Mouse (Mus musculus) intestine, embryonic 14.5 days (tissue): ENCODE measurements around the gene Slc12a4. TPM values are rescaled to one million over a fixed set of nuclear protein-coding genes. Genes with fewer than 3 reads are reported as not detected.

Experiments
- ATAC-seq: fragments of 200-750 bp; cut with Nextera tagmentation; replicated peaks from 2 replicates; pipeline ENCODE4 v1.8.0; 2017; ENCODE audit warnings: low read depth, moderate number of reproducible peaks, moderate TSS enrichment, moderate library complexity; ENCODE audit not compliant: low FRiP score, low TSS enrichment
- DNase-seq: peaks from one replicate; pipeline ENCODE4 v3.0.0-alpha.2; 2018; ENCODE audit warnings: low spot score
- H3K27ac ChIP-seq: fragments of 300-500 bp; sonication (generic); 2 replicates; pipeline ENCODE4 v1.5.1; 2014; ENCODE audit warnings: low read depth, mild to moderate bottlenecking, control low read depth
- H3K27me3 ChIP-seq: fragments of 300-500 bp; sonication (generic); replicated peaks from 2 replicates; pipeline ENCODE4 v1.6.1; 2014; ENCODE audit warnings: low read length, control low read depth; ENCODE audit not compliant: control insufficient read depth, insufficient read depth
- H3K36me3 ChIP-seq: fragments of 300-500 bp; sonication (generic); 2 replicates; pipeline ENCODE4 v1.6.1; 2014; ENCODE audit warnings: low read length, control low read depth; ENCODE audit not compliant: control insufficient read depth, insufficient read depth
- H3K4me1 ChIP-seq: fragments of 300-500 bp; sonication (generic); replicated peaks from 2 replicates; pipeline ENCODE4 v1.6.1; 2014; ENCODE audit warnings: low read length, control low read depth, mixed read lengths; ENCODE audit not compliant: control insufficient read depth, insufficient read depth
- H3K4me2 ChIP-seq: fragments of 300-500 bp; sonication (generic); 2 replicates; pipeline ENCODE4 v1.6.1; 2014; ENCODE audit warnings: low read length
- H3K4me3 ChIP-seq: fragments of 300-500 bp; sonication (generic); 2 replicates; pipeline ENCODE4 v1.5.1; 2014; ENCODE audit warnings: low read depth, low read length, control low read depth, mixed read lengths
- H3K9ac ChIP-seq: fragments of 300-500 bp; sonication (generic); 2 replicates; pipeline ENCODE4 v1.6.1; 2014; ENCODE audit warnings: mild to moderate bottlenecking, low read length
- H3K9me3 ChIP-seq: fragments of 300-500 bp; sonication (generic); 2 replicates; pipeline ENCODE4 v1.6.1; 2016; ENCODE audit warnings: low read length, control low read depth; ENCODE audit not compliant: control insufficient read depth
- WGBS: fragments of 180-500 bp; shearing (Covaris S2); extraction: QIAGEN DNeasy Blood & Tissue Kit; methylation state at CpG from one replicate; pipeline ENCODE4 v1.1.7; 2014; 5-methylcytosine and 5-hydroxymethylcytosine counted together
- polyA plus RNA-seq: library from polyadenylated mRNA; unstranded; fragments of >200 nt; fragmentation: Nextera tagmentation; extraction: Ambion mirVana; gene quantifications from 2 replicates; pipeline ENCODE4 v1.2.1, GENCODE M21; 2014

Slc12a4 gene
- polyA plus RNA-seq, 1 experiment from 2014 or later: 27.8 TPM

DNA sequence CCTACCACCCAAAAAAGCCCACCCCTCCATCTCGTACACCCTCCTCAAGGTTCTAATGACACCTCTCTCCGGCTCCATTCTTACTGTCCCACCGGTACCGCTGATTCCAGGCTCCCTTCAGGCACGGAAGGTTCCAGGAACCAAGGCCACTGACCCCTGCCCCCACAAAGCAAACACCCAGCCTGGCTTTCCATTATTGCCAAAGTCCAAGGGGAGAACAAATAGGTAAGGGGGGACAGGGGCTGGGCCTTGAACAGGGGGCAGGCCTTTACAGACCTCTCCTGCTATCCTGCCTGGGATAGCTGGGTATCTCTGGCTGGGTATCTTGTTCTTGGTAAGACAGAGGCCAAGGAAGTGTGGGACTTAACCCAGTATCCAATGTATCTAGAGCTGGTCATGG, 23.4 kb downstream of the Slc12a4 start:
- Histone ChIP-seq H3K9ac (no peak overlapping the region), H3K4me1 (0 out of 2 replicates have a peak, but pooled peaks cover 5% of the 10 kb centered on the region), H3K27me3 (no peaks in the 10 kb centered on the region), H3K4me3 (no peak overlapping the region), H3K4me2 (no peak overlapping the region), H3K9me3 (no peaks in the 10 kb centered on the region), H3K36me3 (peaks cover 56% of the 10 kb centered on the region), H3K27ac (no peak overlapping the region)
- DNase-seq (no peak), ATAC-seq (no peak)
- WGBS: 92% methylated on average over 5 of the region's 5 CpGs

- no peak for ATAC-seq
- no peak overlapping the region for H3K4me2 ChIP-seq
- WGBS: 96% methylated on average over 11 of the region's 11 CpGs
- no peak overlapping the region for H3K9ac ChIP-seq
- no peaks in the 10 kb centered on the region for H3K9me3 ChIP-seq
- 0 out of 2 replicates have a peak, but pooled peaks cover 5% of the 10 kb centered on the region for H3K4me1 ChIP-seq
- no peaks in the 10 kb centered on the region for H3K27me3 ChIP-seq
- no peak overlapping the region for H3K27ac ChIP-seq
- H3K36me3 ChIP-seq: peaks cover 51% of the 10 kb centered on the region
- DNase-seq: no peak
- H3K4me3 ChIP-seq: no peak overlapping the region
These were observed 23.9 kb downstream of the Slc12a4 start for GRCm38 (mm10) chr8:105942026-105942425.

GRCm38 (mm10) chr8:105938306-105938669, 27.6 kb downstream of the Slc12a4 start, which contains the start of gene Psmb10:
Gene Psmb10, minus strand, starts transcription at chr8:105938444.
- 16% methylated on average over 4 of the region's 4 CpGs for WGBS
- no peaks in the 10 kb centered on the region for H3K27me3 ChIP-seq
- ATAC-seq: no peak
- peak within 1 kb of the TSS; percentile 82 for H3K4me3 ChIP-seq
- peak within 1 kb of the TSS; percentile 94 for H3K4me2 ChIP-seq
- peak within 1 kb of the TSS; percentile 69 for H3K27ac ChIP-seq
- peak within 1 kb of the TSS; percentile 63 for H3K9ac ChIP-seq
- H3K36me3 ChIP-seq: peaks cover 26% of the 10 kb centered on the region
- H3K9me3 ChIP-seq: no peaks in the 10 kb centered on the region
- DNase-seq: no peak
- peaks cover 13% of the 10 kb centered on the region; the same call in 1 of the 2 replicates for H3K4me1 ChIP-seq

DNA sequence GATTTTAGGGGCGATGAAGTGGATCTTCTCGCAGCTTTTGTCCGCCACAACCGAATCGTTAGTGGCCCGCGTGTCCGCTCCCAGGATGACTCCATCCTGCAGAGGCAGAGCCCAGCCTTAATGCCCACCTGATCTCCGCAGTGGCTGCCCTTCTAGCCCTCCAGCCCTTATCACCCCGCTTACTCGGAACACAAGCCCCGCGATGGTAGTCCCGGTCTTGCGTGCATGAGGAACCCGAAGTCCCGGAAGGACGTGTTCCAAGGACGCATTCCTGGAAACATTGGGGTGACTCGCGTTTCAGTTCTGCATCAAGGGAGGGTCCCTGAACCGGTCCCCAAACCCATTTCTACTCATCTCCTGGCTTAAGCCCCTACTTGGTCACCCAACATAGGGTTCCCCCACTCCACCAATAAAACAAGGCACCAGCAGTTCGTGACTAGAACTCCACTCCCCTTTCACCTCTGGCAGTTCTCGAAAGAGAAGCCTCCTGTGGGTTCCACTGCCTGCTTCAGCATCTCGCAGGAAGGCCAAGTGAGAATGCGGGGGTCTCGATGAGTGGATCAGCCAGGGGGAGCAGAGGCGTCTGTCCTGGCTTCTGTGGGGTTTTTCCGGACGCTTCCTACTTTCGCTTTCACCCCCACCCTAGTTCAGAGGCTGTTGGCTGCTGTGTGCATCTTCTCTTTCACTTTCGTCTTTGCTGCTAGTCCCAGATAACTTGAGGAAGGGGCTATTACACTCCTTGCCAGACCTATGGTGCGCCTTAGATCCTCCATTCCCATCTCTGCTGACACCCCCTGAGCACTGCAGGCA, 28.2 kb downstream of the Slc12a4 start:
- H3K4me1 ChIP-seq: peaks cover 13% of the 10 kb centered on the region; the same call in 1 of the 2 replicates
- H3K27me3 ChIP-seq: no peaks in the 10 kb centered on the region
- DNase-seq (peak; percentile 84), ATAC-seq (peak; percentile 33; the same call in 1 of the 2 replicates)
- H3K27ac ChIP-seq: peak overlapping the region; percentile 69
- peaks cover 26% of the 10 kb centered on the region; the same call in 1 of the 2 replicates for H3K36me3 ChIP-seq
- peak overlapping the region; percentile 94 for H3K4me2 ChIP-seq
- H3K9me3 ChIP-seq: no peaks in the 10 kb centered on the region
- peak overlapping the region; percentile 82 for H3K4me3 ChIP-seq
- H3K9ac ChIP-seq: peak overlapping the region; percentile 63
- under 1% methylated on average over 33 of the region's 33 CpGs for WGBS

GRCm38 (mm10) chr8:105936866-105937475, 28.9 kb downstream of the Slc12a4 start:
- peak overlapping the region; percentile 63 for H3K9ac ChIP-seq
- peak overlapping the region; percentile 69 for H3K27ac ChIP-seq
- H3K9me3 ChIP-seq: no peaks in the 10 kb centered on the region
- peak overlapping the region; percentile 82 for H3K4me3 ChIP-seq
- under 1% methylated on average over 30 of the region's 30 CpGs for WGBS
- no peaks in the 10 kb centered on the region for H3K27me3 ChIP-seq
- H3K36me3 ChIP-seq: peaks cover 27% of the 10 kb centered on the region
- ATAC-seq (peak; percentile 86), DNase-seq (peak; percentile 86)
- peak overlapping the region; percentile 94 for H3K4me2 ChIP-seq
- peaks cover 13% of the 10 kb centered on the region; the same call in 1 of the 2 replicates for H3K4me1 ChIP-seq

DNA sequence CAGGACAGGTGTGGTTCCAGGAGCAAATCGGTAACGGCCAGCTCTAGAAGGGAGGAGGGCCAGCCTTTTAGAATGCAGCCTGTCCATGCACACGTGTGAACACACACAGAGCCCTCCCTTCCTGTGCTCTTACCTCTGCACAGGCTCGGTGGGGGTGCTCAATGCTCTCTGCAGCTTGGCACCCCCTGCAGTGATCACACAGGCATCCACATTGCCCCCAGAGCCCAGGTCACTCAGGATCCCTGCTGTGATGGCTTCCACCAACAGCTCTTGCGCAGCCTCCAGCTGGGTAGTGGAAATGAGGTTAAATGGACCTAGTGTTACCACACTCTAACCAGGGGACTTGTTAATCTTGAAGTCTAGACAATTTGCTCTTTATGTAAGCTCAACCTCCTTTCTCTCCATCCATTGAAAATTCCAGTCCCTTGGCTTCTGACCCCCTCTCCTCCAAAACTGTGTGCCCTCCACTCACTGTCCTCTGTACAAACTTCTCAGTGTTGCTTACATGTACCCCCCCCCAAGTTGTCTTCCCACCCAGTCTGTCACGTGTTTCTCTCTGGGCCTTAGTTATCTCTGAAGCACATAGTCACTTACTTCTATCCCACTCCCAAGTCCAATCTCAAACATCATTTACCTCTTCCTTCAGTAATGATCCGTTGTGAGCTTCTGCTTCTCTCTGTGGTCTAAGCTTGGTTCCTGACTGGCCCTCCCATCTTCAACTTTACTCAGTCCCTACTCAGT, 29.9 kb downstream of the Slc12a4 start:
- DNase-seq (no peak), ATAC-seq (no peak)
- WGBS: 32% methylated on average over 7 of the region's 7 CpGs
- Histone ChIP-seq H3K4me3 (peak overlapping the region; percentile 82), H3K9ac (peak overlapping the region; percentile 63), H3K27ac (0 out of 2 replicates have a peak overlapping the region, but pooled peaks have one; percentile 38), H3K9me3 (no peaks in the 10 kb centered on the region), H3K36me3 (peaks cover 32% of the 10 kb centered on the region), H3K27me3 (no peaks in the 10 kb centered on the region), H3K4me2 (peak overlapping the region; percentile 94), H3K4me1 (peaks cover 13% of the 10 kb centered on the region; the same call in 1 of the 2 replicates)

GRCm38 (mm10) chr8:105935105-105935504, 30.8 kb downstream of the Slc12a4 start:
- ATAC-seq (no peak), DNase-seq (no peak)
- 76% methylated on average over 6 of the region's 6 CpGs for WGBS
- Histone ChIP-seq H3K27ac (no peak overlapping the region), H3K4me2 (no peak overlapping the region), H3K27me3 (no peaks in the 10 kb centered on the region), H3K36me3 (peaks cover 35% of the 10 kb centered on the region), H3K9me3 (no peaks in the 10 kb centered on the region), H3K4me3 (no peak overlapping the region), H3K9ac (no peak overlapping the region), H3K4me1 (peaks cover 13% of the 10 kb centered on the region; the same call in 1 of the 2 replicates)

- H3K36me3 ChIP-seq: peaks cover 36% of the 10 kb centered on the region
- no peaks in the 10 kb centered on the region for H3K27me3 ChIP-seq
- no peak within 1 kb of the TSS for H3K27ac ChIP-seq
- 88% methylated on average over 2 of the region's 2 CpGs for WGBS
- no peak for DNase-seq
- H3K9ac ChIP-seq: no peak within 1 kb of the TSS
- ATAC-seq: no peak
- H3K9me3 ChIP-seq: no peaks in the 10 kb centered on the region
- H3K4me1 ChIP-seq: peaks cover 13% of the 10 kb centered on the region; the same call in 1 of the 2 replicates
- H3K4me3 ChIP-seq: no peak within 1 kb of the TSS
- H3K4me2 ChIP-seq: no peak within 1 kb of the TSS
These were observed 32.1 kb downstream of the Slc12a4 start, which contains the start of gene Ctrl for GRCm38 (mm10) chr8:105933762-105934161. Gene Ctrl, minus strand, starts transcription at chr8:105933862.
